Mouse (Mus musculus): ENCODE results near the gene Gm5617. TPM values are rescaled to one million over a fixed set of nuclear protein-coding genes. Genes with fewer than 3 reads are reported as not detected.
A peak's percentile ranks its signal among the peaks of the same experiment; 100 is the strongest.
"Not testable (repeated sequence)": the region's sequence is repeated elsewhere in the genome, so short reads cannot be mapped to it uniquely, and the experiment has no call there.

Gene Gm5617
- polyA plus RNA-seq, 1 experiment from 2014 or later, result 26.4 TPM

DNA sequence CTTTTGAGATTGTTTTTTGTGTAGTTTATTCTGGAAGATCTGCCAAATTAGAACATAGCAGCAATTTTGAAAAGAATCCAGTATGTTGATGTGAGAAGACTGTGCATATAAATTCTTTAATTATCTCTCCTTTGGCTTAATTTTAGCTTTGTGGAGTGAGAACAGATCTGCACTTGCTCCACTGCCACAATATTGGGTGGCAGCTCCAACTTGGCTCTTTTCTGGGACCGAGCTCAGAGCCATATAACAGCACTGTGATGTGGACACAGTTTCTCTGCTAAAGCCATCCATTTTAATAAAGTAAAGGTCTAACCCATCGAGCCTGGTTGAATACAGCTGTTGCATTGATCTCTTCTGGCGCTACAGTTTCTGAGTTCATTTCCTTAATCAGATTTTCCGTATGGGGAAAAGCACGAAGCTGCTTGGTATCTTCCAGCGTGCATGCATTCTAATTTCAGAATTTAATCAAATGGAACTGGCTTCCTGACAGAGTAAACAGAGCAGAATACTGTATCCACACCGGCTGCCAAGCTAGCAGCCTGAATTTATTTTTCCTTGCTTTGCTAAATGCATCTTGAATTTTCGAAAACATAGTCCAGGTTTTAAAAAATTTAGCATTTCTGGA lies 9.6 kb downstream of the Gm5617 start:
- no peaks in the 10 kb centered on the region for H3K27me3 ChIP-seq
- WGBS, result 67% methylated on average over 8 of the region's 8 CpGs

GRCm38 (mm10) chr9:48510134-48510533 lies 14.9 kb downstream of the Gm5617 start:
- Histone ChIP-seq H3K9me3 (no peaks in the 10 kb centered on the region), H3K4me1 (replicated peaks) (no peaks in the 10 kb centered on the region), H3K4me2 (no peak overlapping the region), H3K4me3 (no peak overlapping the region), H3K36me3 (no peaks in the 10 kb centered on the region), H3K27me3 (no peaks in the 10 kb centered on the region), H3K9ac (no peak overlapping the region), H3K27ac (replicated peaks) (no peak overlapping the region)
- 91% methylated on average over 5 of the region's 5 CpGs for WGBS
- no peak for ATAC-seq (ENCODE audit: low FRiP score, low read depth)

More for the DNA sequence above, 9.6 kb downstream of the Gm5617 start:
- no peaks in the 10 kb centered on the region for H3K9me3 ChIP-seq
- no peaks in the 10 kb centered on the region for H3K36me3 ChIP-seq
- H3K4me1 ChIP-seq (replicated peaks), result no peaks in the 10 kb centered on the region
- H3K9ac ChIP-seq, result no peak overlapping the region
- H3K27ac ChIP-seq (replicated peaks), result peak overlapping the region; percentile 22; the same call in 1 of the 2 replicates
- ATAC-seq (ENCODE audit: low FRiP score, low read depth), result no peak
- H3K4me3 ChIP-seq, result no peak overlapping the region
- no peak overlapping the region for H3K4me2 ChIP-seq

- H3K9me3 ChIP-seq, result no peaks in the 10 kb centered on the region
- no peak overlapping the region for H3K9ac ChIP-seq
- ATAC-seq (ENCODE audit: low FRiP score, low read depth), result no peak
- H3K27me3 ChIP-seq, result no peaks in the 10 kb centered on the region
- 59% methylated on average over 1 of the region's 1 CpGs for WGBS
- H3K36me3 ChIP-seq, result no peaks in the 10 kb centered on the region
- H3K4me3 ChIP-seq, result no peak overlapping the region
- no peak overlapping the region for H3K27ac ChIP-seq (replicated peaks)
- peaks cover 9% of the 10 kb centered on the region; the same call in 1 of the 2 replicates for H3K4me1 ChIP-seq (replicated peaks)
- no peak overlapping the region for H3K4me2 ChIP-seq
Observed at GRCm38 (mm10) chr9:48515332-48515731, 20.1 kb downstream of the Gm5617 start.

- Histone ChIP-seq H3K27ac (replicated peaks) (peak overlapping the region; percentile 26), H3K4me1 (replicated peaks) (peaks cover 9% of the 10 kb centered on the region; the same call in 1 of the 2 replicates), H3K4me2 (peak overlapping the region; percentile 26), H3K27me3 (no peaks in the 10 kb centered on the region), H3K9me3 (no peaks in the 10 kb centered on the region), H3K9ac (no peak overlapping the region), H3K4me3 (no peak overlapping the region), H3K36me3 (no peaks in the 10 kb centered on the region)
- ATAC-seq (ENCODE audit: low FRiP score, low read depth), result no peak
- WGBS, result 72% methylated on average over 11 of the region's 11 CpGs
Observed at GRCm38 (mm10) chr9:48516615-48517371, 21.6 kb downstream of the Gm5617 start.

- Histone ChIP-seq H3K4me2 (peak overlapping the region; percentile 26), H3K4me3 (no peak overlapping the region), H3K36me3 (no peaks in the 10 kb centered on the region), H3K9me3 (no peaks in the 10 kb centered on the region), H3K27ac (replicated peaks) (peak overlapping the region; percentile 26), H3K27me3 (no peaks in the 10 kb centered on the region), H3K4me1 (replicated peaks) (peaks cover 9% of the 10 kb centered on the region; the same call in 1 of the 2 replicates), H3K9ac (no peak overlapping the region)
- ATAC-seq (ENCODE audit: low FRiP score, low read depth), result peak; percentile 56; the same call in 1 of the 2 replicates
- 46% methylated on average over 19 of the region's 19 CpGs for WGBS
Observed at GRCm38 (mm10) chr9:48517372-48518130, 22.3 kb downstream of the Gm5617 start.

DNA sequence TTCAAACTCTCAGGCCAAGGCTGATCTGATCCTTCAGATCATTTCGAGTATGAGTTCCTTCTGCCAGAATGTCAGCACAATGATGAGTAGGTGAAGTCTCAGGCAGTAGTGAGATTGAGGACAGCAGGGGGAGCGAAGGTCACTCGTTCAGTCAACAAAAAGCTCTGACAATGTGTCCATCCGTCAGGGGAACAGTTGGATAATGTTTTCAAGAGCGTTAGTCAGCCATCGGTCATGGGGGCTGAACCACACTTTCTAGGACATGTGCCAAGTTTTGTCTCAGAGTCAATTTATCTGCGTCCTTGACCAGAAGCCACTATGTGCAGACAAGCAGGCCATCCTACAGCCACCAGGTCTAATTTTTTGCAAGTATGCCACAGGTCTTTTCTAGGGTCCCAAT lies 25.2 kb downstream of the Gm5617 start:
- H3K27ac ChIP-seq (replicated peaks); H3K4me2 ChIP-seq; H3K9me3 ChIP-seq; H3K27me3 ChIP-seq; H3K4me1 ChIP-seq (replicated peaks); H3K9ac ChIP-seq; H3K36me3 ChIP-seq; ATAC-seq (ENCODE audit: low FRiP score, low read depth); H3K4me3 ChIP-seq: not testable (repeated sequence)
- 37% methylated on average over 5 of the region's 7 CpGs for WGBS

- H3K36me3 ChIP-seq, result no peaks in the 10 kb centered on the region
- H3K4me1 ChIP-seq (replicated peaks), result no peaks in the 10 kb centered on the region
- no peak overlapping the region for H3K9ac ChIP-seq
- WGBS, result 14% methylated on average over 1 of the region's 1 CpGs
- no peaks in the 10 kb centered on the region for H3K9me3 ChIP-seq
- no peak for ATAC-seq (ENCODE audit: low FRiP score, low read depth)
- H3K4me2 ChIP-seq, result no peak overlapping the region
- no peak overlapping the region for H3K27ac ChIP-seq (replicated peaks)
- H3K27me3 ChIP-seq, result no peaks in the 10 kb centered on the region
- H3K4me3 ChIP-seq, result no peak overlapping the region
Observed at GRCm38 (mm10) chr9:48525566-48525965, 30.3 kb downstream of the Gm5617 start.

DNA sequence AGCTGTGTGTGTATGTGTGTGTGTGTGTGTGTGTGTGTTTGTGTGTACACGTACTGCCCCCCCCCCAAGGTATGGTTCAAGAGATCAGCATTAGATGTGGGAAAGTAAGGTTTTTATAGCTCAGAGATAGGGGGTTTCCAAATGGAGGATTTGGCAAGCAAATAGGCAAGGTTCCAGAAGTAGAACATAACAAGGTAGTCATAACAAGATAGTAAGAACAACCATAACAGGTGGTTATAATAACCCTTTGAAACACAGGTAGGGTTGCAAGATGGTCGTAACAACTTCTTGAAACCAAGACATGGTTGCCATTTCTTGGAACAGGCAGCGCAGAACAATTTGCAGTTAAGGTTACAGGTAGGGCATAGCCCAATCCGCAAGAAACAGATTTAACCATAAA lies 31.3 kb downstream of the Gm5617 start:
- Histone ChIP-seq H3K9me3 (no peaks in the 10 kb centered on the region), H3K4me1 (replicated peaks) (no peaks in the 10 kb centered on the region), H3K36me3 (no peaks in the 10 kb centered on the region), H3K9ac (no peak overlapping the region), H3K27me3 (no peaks in the 10 kb centered on the region), H3K4me3 (no peak overlapping the region), H3K4me2 (no peak overlapping the region), H3K27ac (replicated peaks) (no peak overlapping the region)
- ATAC-seq (ENCODE audit: low FRiP score, low read depth), result no peak
- WGBS, result 95% methylated on average over 4 of the region's 4 CpGs

DNA sequence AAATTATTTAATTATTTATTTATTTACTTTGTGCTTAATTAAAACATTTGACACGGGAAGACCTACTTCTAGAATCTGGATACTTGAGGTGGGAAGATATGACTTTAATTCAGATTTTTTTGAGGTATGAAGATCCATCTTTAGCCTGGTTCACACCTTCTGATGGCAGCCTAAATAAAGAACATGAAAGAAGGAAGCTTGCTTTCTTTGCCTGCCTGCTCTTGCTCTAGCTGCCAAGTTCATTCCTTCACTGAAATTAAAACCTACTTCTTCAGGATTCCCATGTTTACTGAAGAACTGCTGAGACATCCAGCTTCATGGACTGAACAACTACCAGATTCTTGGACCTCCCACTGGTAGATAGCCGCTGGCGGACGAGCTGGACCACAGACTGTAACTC lies 36.1 kb downstream of the Gm5617 start:
- Histone ChIP-seq H3K9ac (no peak overlapping the region), H3K27ac (replicated peaks) (no peak overlapping the region), H3K27me3 (no peaks in the 10 kb centered on the region), H3K4me3 (no peak overlapping the region), H3K9me3 (no peaks in the 10 kb centered on the region), H3K4me2 (no peak overlapping the region), H3K36me3 (no peaks in the 10 kb centered on the region), H3K4me1 (replicated peaks) (no peaks in the 10 kb centered on the region)
- WGBS, result 85% methylated on average over 4 of the region's 4 CpGs
- no peak for ATAC-seq (ENCODE audit: low FRiP score, low read depth)

DNA sequence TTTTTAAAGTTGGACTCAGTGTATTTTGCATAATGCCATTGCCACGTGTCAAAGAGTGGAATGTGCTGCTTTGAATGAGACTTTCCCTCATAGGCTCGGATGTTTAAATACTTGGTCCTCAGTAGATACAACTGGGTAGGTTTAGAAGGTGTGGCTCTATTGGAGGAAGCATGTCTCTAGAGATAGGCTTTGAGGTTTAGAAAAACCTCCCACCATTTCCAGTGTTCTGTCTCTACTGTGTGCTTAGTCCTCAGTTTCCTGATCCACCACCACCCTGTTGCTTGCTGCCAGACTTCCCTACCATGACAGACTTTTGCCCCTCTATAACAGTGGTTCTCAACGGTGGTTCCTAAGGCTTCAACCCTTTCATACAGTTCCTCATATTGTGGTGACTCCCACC lies 37.0 kb downstream of the Gm5617 start:
- no peak for ATAC-seq (ENCODE audit: low FRiP score, low read depth)
- Histone ChIP-seq H3K4me3 (no peak overlapping the region), H3K36me3 (no peaks in the 10 kb centered on the region), H3K9me3 (no peaks in the 10 kb centered on the region), H3K27ac (replicated peaks) (no peak overlapping the region), H3K9ac (no peak overlapping the region), H3K4me1 (replicated peaks) (no peaks in the 10 kb centered on the region), H3K4me2 (no peak overlapping the region), H3K27me3 (no peaks in the 10 kb centered on the region)
- 70% methylated on average over 3 of the region's 3 CpGs for WGBS

DNA sequence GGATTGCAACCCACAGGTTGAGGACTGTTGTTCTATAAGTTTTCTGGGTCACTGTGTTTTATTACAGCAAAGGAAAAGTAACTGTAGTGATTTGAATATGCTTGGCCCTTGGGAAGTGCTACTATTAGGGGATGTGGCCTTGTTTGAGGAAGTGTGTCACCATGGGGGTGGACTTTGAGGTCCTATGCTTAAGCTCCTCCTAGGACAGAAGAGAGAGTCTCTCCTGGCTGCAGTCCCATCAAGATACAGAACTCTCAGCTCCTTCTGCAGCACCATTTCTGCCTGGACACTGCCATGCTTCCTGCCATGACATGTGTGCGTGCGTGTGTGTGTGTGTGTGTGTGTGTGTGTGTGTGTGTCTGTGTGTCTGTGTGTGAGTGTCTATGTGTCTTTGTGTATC lies 37.5 kb downstream of the Gm5617 start:
- no peak overlapping the region for H3K9ac ChIP-seq
- no peaks in the 10 kb centered on the region for H3K4me1 ChIP-seq (replicated peaks)
- no peak for ATAC-seq (ENCODE audit: low FRiP score, low read depth)
- H3K4me2 ChIP-seq, result no peak overlapping the region
- no peak overlapping the region for H3K4me3 ChIP-seq
- H3K27ac ChIP-seq (replicated peaks), result no peak overlapping the region
- H3K27me3 ChIP-seq, result no peaks in the 10 kb centered on the region
- 100% methylated on average over 2 of the region's 2 CpGs for WGBS
- H3K36me3 ChIP-seq, result no peaks in the 10 kb centered on the region
- no peaks in the 10 kb centered on the region for H3K9me3 ChIP-seq

GRCm38 (mm10) chr9:48536414-48536813 lies 41.2 kb downstream of the Gm5617 start:
- H3K9me3 ChIP-seq, result no peaks in the 10 kb centered on the region
- no peak for ATAC-seq (ENCODE audit: low FRiP score, low read depth)
- H3K4me3 ChIP-seq, result no peak overlapping the region
- 85% methylated on average over 1 of the region's 1 CpGs for WGBS
- H3K36me3 ChIP-seq, result no peaks in the 10 kb centered on the region
- H3K4me1 ChIP-seq (replicated peaks), result peaks cover 13% of the 10 kb centered on the region
- no peak overlapping the region for H3K27ac ChIP-seq (replicated peaks)
- no peak overlapping the region for H3K4me2 ChIP-seq
- H3K27me3 ChIP-seq, result no peaks in the 10 kb centered on the region
- H3K9ac ChIP-seq, result no peak overlapping the region
